Mouse (Mus musculus) kidney, postnatal 4 days (tissue): ENCODE measurements around the gene Zfp74.
"Not testable (repeated sequence)": the region's sequence is repeated elsewhere in the genome, so short reads cannot be mapped to it uniquely, and the experiment has no call there.

ENCODE experiments used
- DNase-seq, 2 experiments: peaks; one replicate each; pipeline ENCODE4 v3.0.0; 2021; ENCODE audit warnings: mixed read lengths in 2 of 2

The Zfp74 gene

DNA sequence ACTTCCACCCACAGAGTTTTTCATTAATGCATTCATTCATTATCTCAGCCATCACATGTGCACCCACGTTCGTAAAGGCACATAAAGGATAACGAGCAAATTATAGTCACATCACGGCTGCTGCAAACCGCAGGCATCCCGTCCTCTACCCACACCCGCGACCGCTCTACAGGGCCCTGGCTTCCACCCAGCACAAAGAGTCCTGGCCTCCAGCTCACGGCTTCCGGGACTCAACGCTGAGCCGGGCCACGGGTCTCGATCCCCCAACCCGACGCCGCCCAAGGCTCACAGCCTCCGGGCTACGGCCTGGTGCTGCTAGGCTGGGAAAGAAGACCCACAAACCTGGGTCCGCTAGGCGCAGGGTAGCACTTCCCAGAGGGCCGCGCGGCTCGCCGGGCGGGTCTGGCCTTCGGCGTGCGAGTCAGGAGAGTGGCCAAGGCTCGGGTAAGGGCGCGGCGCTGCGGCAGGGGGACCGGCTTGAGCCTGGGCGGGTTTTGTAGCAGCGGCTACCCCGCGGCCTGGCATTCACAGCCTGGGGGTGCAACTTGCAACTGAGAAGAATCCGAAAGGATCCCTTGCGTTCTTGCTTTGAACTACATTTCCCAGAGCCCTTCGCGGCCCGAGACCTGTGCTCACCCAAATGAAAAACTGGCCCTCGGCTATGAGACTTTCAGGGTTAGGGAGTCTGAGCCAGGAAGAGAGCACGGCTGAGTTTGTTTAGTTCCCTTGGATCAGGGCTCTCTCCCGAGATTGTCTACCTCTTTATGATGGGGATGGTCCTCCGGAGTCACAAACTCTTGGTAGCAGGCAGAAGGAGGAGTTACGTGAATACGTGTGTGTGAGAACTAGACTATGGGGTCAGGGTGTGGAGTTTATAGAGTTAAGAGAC, at the start of gene Zfp74:
Gene Zfp74 (minus strand): TSS at position 577 of the 889 bp plus-strand sequence.
- DNase-seq = peak; percentile 83 to 88

DNA sequence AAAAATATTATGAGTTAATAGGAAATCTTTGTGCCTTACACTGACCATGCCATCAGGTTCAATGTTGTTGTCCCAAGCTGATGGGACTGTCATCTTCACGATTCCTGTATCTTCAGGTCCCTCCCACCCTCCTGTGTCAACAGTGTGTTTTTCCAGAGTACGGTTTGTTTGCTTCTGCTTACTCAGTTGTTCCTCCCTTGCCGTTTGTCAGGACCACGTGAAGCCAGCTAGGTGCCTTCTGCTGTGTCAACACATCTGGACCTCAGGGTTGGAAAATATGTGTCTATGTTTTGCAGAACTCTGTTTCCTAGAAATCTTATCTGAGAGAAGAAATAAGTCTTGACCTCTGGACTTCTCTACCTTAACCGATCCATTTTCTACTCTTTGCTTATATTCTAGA, 46.7 kb upstream of the Zfp74 start:
- DNase-seq = no peak

DNA sequence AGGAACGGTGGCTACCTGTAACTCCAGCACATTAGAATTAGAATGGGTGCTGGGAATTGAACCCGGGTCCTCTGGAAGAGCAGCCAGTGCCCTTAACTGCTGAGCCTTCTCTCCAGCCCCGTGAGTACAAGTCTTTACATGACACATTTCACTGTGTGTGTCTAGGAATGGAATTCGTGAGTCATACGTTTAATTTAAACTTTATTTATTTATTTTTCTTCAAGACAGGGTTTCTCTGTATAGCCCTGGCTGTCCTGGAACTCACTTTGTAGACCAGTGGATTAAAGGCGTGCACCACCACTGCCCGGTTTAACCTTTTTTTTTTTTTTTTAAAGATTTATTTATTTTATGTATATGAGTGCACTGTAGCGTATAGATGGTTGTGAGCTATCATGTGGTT, 41.2 kb upstream of the Zfp74 start:
- DNase-seq = no peak

DNA sequence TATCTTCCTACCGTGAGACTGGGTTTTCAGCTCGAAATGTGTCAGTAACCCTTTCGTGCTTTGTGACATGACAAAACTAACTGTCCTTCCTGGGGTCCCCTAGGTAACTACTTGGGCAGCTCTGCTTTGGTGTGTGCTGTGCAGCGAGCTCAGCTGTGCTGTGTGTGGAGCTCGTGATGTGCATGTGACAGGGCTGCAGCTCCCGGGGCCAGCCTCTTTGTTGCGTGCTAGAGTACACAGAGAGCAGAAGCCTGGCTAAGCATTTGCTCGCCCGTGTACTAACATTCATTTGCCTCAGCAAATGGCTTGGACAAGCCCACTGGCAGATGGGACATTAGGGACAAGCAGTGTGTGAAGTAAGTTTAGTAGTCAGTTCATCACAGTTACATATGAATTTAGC, 39.5 kb upstream of the Zfp74 start:
- DNase-seq = no peak

DNA sequence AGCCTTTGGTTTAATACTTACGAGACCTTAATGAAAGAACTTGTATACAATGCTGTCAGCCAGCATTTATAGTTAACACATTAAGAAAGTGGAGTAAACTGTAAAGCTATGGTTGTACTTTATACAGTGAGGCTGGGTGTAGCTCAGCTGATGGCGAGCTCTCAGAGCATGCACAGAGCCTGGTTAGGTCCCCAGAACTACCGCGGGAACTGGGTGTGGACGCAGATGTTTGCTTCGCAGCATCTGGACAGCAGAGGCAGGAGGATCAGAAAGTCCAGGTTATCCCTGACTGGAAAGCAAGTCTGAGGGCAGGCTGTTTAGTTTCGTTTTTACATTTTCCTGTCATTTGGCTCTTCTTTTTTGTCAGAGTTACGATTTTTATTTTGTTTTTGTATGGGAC, 38.8 kb upstream of the Zfp74 start:
- no peak for DNase-seq

DNA sequence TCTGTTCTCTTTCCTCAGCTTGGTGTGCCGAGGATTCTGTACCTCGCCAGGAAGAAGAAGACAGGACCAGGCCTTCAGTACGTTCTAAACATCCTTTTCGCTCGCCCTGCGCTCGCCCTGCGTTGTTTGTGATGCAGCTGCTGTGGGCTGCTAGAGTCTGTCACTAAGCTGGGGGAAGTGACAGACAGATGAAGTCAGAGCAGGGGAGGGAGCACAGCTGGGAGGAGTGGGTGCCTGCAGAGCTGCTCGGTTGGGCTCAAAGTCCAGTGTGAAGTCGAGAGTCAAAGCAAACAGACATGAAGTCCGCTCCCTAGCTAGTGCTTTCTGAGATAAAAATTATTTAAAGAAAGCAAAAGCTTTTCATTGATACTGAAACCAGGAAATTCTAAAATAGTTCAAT, 35.1 kb upstream of the Zfp74 start:
- DNase-seq = peak; percentile 8 to 41

DNA sequence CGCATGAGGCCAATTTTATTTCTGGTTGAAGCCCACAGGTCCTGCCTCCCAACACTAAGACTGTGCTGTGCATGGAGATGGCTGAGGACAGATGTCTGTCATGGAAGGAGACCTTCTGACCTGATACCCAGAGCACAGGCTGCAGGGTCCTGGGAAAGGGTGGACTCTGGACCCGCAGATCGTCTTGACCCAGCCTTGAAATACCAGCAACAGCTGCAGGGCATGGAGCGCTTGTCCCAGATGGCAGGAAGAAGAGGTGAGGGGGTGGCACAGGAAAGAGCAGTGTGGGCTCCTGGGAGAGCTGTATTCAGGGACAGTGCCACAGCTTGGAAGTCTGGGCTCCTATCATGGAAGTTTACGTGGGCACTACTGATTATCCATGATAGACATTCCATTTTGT, 33.7 kb upstream of the Zfp74 start:
- no peak for DNase-seq

DNA sequence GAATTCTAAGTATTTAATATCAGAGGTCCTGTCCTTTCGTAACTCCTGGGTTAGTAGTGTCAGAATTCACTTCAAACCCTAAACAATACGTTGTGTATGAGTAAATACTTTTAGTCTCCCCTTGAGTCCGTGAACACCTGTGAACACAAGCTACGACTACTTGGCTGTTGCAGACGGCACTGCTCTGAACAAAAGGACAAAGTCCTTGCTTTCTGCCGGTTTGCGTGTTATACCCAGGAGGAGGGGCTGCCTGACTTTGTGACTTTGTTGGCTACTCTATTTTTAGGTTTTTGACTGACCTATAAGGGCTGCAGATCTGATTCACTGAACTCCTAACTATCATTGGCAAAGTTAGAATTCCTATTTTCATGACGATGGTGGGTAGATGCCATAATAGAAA, 32.2 kb upstream of the Zfp74 start:
- DNase-seq = no peak

DNA sequence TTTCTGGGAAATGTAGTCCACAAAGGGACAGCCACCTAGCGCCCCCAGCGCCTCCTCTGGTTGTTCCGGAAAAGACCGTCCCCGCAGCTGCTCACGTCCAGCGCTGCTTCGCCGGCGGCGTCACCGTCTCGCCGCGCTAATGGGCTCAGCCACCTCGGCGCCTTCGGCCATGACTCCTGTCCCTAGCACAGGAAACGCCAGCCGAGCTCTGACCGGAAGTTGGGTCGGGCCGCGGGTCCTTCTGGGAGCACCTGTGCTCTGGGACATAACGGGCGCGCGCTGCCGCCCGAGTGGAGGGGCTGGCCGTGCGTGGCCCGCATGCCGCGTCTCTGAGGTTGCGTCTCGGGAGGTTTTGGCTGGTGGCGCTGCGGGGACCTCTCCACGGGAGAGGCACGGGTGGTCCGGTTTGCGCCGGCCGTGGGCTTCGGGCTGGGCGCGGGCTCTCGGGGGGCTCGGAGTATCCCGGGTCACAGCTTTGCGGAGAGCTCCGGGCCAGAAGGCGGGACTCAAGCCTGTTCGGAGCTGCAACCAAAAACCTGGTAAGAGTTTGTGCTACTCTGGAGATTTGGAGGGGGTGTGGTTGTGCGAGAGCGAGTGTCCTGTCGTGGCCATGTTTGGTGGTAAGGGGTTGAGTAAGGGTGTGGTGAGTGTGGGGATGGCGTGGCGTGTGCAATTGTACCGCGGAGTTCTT, 29.9 kb upstream of the Zfp74 start, which contains the start of gene Zfp568:
Gene Zfp568 (plus strand): TSS at position 266 of the 691 bp plus-strand sequence.
- DNase-seq = peak; percentile 95 to 97

DNA sequence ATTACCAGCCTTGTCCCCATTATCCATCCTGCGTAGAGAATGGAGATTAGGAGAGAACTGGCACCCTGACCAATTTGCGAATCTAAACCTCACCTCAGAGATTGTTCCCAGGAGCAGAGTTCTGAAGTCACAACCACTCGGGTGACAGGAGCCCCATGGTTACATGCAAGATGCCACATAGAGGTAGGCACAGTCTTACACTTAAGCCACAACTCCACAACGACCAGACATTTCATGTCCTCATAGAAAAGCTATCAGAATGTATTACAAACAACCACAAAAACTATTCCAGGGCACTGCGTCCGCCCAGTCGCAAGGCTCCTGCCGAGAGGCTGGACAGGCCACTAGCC, 29.4 kb upstream of the Zfp74 start:
- DNase-seq = no peak

DNA sequence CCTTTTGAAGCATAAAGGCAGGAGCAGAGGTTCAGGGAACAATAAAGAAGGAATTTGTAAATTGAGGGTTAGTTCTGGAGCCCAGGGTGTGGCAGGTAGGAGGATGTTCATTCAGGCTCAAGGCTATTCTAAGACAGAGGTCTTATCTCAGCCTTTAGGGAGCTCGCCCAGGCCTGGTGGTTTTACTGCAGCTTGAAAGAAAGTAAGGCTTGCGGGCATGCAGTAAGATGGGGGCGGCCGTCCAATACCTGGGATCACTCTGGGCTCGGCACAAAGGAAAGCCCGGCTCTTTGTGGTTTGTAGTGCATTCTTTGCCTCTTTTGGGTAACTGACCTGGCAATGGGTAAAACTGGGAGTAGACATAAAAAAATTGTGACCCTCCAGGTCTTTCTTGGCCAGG, 29.0 kb upstream of the Zfp74 start:
- DNase-seq = peak; percentile 16 to 37

DNA sequence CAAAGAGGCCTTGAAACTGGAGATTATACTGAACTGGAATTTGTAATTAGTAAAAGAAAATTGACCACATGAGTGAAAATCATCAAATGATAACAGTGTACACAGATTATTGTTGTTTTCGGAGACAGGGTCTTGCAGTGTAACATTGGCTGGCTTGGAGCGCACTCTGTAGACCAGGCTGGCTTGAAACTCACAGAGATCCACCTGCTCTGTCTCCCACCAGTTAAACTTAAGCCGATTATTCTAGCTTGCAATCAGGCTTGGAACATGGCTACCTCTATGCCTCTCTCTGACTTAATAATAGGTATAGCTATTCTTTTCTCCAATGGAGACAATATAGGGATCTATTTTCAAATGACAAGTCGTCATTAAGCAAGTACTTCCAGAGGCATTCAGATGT, 28.5 kb upstream of the Zfp74 start:
- no peak for DNase-seq

DNA sequence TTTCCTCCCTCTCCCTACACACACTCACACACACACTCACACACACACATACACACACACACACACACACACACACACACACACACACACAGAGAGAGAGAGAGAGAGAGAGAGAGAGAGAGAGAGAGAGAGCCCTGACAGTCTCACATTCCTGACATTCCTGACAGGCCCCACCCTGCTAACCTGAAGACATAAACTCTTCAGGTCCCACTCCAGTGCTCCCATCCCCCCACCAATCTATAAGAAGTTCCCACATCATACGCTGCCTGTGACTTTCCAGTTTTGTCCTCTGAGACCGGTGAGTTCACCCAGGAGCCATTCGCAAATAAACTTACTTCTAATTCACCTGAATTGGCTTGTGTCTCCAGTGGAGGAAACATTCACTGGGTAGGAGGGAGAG, 28.0 kb upstream of the Zfp74 start:
- DNase-seq = no peak

DNA sequence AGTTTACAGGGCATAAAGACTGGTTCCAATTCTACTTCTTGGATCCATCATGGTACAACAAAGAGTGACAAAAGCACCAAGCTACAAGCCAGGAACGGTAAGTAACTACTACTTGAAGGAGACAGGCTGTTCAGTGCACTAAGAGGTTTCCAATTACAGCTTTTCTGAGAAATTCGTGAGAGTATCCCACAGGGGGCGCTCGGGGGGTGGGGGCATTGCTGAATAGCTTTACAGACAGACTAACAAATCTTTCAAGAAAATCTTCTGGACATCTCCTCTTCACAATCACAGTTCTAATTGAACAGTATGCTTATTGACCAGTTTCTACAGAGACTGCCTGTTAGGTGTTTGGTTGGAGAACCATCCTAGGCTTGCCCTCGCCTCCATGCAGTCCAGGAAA, 27.6 kb upstream of the Zfp74 start:
- DNase-seq = peak; percentile 10 to 24

DNA sequence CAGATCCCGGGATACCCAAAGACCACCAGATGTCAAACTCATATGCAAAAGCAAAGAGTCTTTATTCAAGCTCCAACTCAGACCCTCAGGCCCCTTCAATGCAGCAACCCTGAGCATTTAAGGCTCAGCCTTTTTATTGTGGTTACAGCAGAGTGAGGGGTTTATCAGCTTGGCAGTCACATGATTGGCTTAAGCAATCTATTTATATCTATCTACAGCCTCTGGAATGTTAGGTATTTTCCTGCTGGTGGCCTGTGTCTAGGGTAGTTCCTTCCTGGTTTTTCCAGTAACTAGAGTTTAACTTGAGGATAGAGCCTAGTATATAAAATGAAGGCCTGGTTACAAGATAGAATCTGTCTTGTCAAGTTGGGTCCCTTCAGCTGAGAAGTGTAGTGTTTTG, 26.9 kb upstream of the Zfp74 start:
- no peak for DNase-seq

DNA sequence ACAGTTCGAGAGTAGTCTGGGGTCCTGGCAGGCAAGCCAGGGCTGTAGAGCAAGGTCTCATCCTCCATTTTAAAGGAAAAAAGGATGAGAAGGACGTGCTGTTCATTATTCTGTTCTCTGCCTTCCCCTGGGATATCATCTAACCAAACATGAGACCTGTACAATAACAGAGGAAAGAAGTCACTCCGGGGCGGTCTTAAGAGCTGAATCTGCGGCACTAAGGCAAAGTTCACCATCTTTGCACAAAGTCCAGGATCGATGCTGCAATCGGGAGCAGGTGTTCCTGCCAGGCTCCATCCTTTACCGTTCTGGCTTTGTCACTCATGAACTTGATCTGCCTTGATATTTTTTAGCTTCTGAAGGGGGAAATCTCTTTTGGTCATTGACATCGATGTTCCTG, 16.8 kb upstream of the Zfp74 start:
- DNase-seq = no peak

DNA sequence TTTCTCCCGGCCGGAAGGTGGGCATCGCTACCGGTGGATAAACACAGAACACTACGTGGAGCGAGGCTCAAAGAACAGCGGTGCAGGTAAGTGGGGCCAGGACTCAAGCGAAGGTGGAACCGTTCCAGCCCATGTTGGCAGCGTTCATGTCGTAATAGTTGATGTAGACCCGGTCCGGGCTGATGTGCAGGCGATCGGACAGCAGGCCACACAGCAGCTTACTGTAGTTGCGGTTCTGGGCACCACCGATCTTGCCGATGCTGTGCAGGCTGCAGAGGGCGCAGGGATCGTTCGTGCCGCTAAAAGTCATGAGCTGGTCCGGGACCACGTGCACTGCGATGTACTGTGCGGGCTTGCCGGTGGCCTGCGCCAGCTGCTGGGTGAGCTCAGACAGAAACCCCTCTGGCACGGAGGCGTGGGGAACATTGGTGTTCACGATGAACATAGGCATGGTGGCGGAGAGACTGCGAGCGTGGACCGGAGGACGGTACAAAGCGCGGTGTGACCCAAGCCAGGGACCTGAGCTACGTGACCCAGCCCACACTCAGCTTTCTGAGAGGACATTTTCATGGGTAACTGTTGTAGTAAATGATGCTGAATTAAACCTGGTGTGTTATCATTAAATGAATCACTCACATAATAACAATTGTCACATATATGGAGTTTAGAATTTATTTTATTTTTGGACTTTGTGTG, 11.4 kb upstream of the Zfp74 start:
- not testable (repeated sequence) for DNase-seq

DNA sequence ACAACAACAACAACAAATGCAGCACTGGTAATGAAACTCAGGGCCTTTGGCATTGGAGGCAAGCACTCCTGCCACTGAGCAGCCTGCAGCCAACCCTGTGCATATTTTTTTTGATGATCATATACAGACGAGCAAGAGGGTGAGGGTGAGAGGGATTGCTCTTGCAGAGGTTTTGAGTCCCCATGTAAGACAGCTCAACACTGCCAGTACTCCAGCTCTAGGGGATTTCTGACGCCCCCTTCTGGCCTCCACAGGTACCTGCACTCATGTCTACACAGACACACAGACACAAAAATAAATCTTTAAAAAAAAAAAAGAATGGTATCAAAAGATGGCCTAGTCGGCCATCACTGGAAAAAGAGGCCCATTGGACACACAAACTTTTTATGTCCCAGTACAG, 5.1 kb upstream of the Zfp74 start:
- no peak for DNase-seq

DNA sequence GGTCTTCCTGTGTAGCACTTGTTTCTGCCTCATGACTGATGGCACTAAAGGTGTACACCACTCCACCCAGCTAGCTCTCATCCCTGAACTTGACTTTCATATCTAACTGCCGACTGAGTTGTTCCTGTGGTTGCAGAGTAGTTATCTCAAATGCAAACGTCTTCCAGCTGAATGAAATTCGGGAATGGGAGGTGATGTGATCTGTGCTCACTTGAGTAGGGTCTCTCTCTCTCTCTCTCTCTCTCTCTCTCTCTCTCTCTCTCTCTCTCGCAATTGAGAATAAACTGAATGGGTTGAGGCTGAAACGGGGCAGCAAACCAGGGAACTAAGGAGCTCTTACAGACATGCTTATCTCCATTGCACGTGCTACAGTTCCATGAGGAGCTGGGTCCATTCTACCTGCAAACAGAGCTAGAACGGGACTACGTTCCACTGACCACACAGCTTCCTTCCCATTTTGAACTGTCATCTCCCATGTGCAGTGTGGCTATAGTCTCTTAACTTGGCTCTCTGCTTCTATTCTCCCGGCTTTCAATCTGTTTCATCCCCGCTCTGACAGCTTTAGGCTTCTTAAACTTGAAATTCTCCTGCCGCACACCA, 4.3 kb upstream of the Zfp74 start:
- DNase-seq = no peak

DNA sequence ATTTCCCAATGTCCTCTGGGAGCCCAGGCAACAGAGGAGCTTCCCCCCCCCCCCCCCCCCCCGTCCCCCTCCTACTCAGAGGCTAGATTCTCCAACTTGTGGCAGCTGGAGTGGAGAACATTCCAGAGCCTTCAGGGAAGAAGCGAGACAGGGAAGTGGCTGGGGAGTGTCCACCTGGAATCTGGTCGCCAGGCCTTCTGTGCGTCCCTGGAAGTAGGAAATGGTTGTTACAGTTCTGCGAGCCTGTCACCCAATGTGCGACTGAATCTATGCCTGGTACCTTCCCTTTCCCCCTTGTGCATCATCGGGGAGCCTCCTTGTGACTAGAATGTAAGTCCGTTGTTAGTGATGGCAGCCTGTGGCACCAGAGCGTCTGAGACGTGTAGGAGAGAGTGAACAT, 2.4 kb upstream of the Zfp74 start:
- peak; percentile 21 to 52 for DNase-seq

DNA sequence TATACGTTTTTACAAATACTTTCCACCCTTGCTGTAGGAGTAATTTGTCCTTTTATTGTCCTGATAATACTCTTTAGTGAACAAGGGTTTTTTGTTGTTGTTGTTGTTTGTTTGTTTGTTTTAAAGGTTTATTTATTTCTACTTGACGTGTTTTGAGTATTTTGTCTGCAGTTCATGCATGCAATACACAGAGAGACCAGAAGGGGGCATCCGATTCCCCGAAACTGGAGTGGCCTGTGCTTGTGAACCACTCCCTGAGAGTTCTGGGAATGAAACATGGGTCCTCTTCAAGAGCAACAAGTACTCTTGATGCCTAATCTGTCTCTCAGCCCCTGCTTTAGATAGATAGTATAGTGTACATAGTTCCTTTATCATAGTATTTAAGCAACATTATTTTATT, 842 bp upstream of the Zfp74 start:
- DNase-seq = peak; percentile 60 to 68

DNA sequence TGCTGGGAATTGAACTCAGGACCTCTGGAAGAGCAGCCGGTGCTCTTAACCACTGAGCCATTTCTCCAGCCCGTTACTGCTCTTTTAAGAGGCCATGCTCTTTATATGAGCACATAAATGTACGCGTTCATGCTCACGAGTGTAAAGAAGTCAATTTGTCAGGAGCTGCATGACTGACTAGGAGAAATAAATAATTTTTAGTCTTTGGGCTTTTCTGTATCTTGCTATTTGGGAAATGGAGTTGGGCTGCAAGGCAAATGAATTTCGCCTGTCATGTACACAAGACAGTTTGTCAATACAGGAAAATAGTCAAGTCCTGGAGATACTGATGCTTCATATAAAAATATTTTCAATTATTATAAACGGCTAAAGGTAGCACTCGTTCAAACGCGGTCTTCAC, 803 bp downstream of the Zfp74 start:
- no peak for DNase-seq

DNA sequence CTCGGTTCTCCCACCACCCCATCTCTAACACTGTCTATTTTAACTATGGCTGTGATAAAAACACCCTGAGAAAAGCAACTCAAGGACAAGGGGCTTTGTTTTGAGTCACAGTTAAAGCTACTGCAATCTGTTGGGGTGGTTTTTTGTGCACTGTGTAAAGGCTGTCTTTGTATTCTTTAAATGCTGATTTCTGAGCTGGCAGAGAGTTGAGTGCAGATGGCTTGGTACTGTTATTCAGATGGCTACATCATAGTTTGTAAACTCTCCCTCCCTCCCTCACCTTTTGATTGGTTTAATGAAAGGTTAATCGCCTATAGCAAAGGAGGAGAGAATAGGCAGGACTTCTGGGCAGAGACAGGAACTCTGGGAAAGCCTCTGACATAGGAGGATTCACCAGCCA, 9.7 kb downstream of the Zfp74 start:
- no peak for DNase-seq
